Mouse (Mus musculus): ENCODE results near the gene Ncln. TPM values are rescaled to one million over a fixed set of nuclear protein-coding genes. Genes with fewer than 3 reads are reported as not detected.

The Ncln gene
- polyA plus RNA-seq, 1 experiment from 2014 or later: 43.6 TPM

GRCm38 (mm10) chr10:81460471-81460870, 35.7 kb downstream of the Ncln start:
- Histone ChIP-seq H3K4me2 (peak overlapping the region; percentile 18; the same call in 1 of the 2 replicates), H3K4me1 (replicated peaks) (peaks cover 15% of the 10 kb centered on the region), H3K9me3 (replicated peaks) (no peaks in the 10 kb centered on the region), H3K9ac (no peak overlapping the region), H3K36me3 (no peaks in the 10 kb centered on the region), H3K27me3 (peaks cover 97% of the 10 kb centered on the region), H3K4me3 (0 out of 2 replicates have a peak overlapping the region, but pooled peaks have one; percentile 4), H3K27ac (no peak overlapping the region)
- 20% methylated on average over 20 of the region's 20 CpGs for WGBS
- ATAC-seq (replicated peaks; ENCODE audit: insufficient number of reproducible peaks, insufficient read depth, low FRiP score, low read depth): no peak

- H3K9ac ChIP-seq: no peak overlapping the region
- H3K9me3 ChIP-seq (replicated peaks): no peaks in the 10 kb centered on the region
- H3K36me3 ChIP-seq: no peaks in the 10 kb centered on the region
- H3K4me1 ChIP-seq (replicated peaks): peaks cover 13% of the 10 kb centered on the region
- H3K4me2 ChIP-seq: no peak overlapping the region
- no peak overlapping the region for H3K27ac ChIP-seq
- H3K27me3 ChIP-seq: peaks cover 97% of the 10 kb centered on the region
- 69% methylated on average over 21 of the region's 21 CpGs for WGBS
- H3K4me3 ChIP-seq: no peak overlapping the region
- ATAC-seq (replicated peaks; ENCODE audit: insufficient number of reproducible peaks, insufficient read depth, low FRiP score, low read depth): no peak
Observed at GRCm38 (mm10) chr10:81459399-81459798, 36.8 kb downstream of the Ncln start.

- Histone ChIP-seq H3K36me3 (no peaks in the 10 kb centered on the region), H3K27me3 (peaks cover 97% of the 10 kb centered on the region), H3K9ac (no peak overlapping the region), H3K4me1 (replicated peaks) (peaks cover 9% of the 10 kb centered on the region), H3K4me2 (no peak overlapping the region), H3K9me3 (replicated peaks) (no peaks in the 10 kb centered on the region), H3K27ac (no peak overlapping the region), H3K4me3 (no peak overlapping the region)
- ATAC-seq (replicated peaks; ENCODE audit: insufficient number of reproducible peaks, insufficient read depth, low FRiP score, low read depth): no peak
- whole genome bisulfite sequencing: 75% methylated on average over 6 of the region's 6 CpGs
Observed at GRCm38 (mm10) chr10:81458267-81458666, 37.9 kb downstream of the Ncln start.

- no peak overlapping the region for H3K9ac ChIP-seq
- H3K9me3 ChIP-seq (replicated peaks): no peaks in the 10 kb centered on the region
- no peak overlapping the region for H3K27ac ChIP-seq
- H3K27me3 ChIP-seq: peaks cover 97% of the 10 kb centered on the region
- H3K36me3 ChIP-seq: no peaks in the 10 kb centered on the region
- peaks cover 14% of the 10 kb centered on the region for H3K4me1 ChIP-seq (replicated peaks)
- H3K4me3 ChIP-seq: no peak overlapping the region
- ATAC-seq (replicated peaks; ENCODE audit: insufficient number of reproducible peaks, insufficient read depth, low FRiP score, low read depth): no peak
- H3K4me2 ChIP-seq: no peak overlapping the region
- 82% methylated on average over 8 of the region's 8 CpGs for WGBS
Observed at GRCm38 (mm10) chr10:81457624-81458023, 38.6 kb downstream of the Ncln start.

GRCm38 (mm10) chr10:81456983-81457563, 39.1 kb downstream of the Ncln start:
- no peak for ATAC-seq (replicated peaks; ENCODE audit: insufficient number of reproducible peaks, insufficient read depth, low FRiP score, low read depth)
- no peaks in the 10 kb centered on the region for H3K36me3 ChIP-seq
- H3K4me2 ChIP-seq: no peak overlapping the region
- peaks cover 19% of the 10 kb centered on the region for H3K4me1 ChIP-seq (replicated peaks)
- peaks cover 97% of the 10 kb centered on the region for H3K27me3 ChIP-seq
- H3K9ac ChIP-seq: no peak overlapping the region
- 34% methylated on average over 12 of the region's 12 CpGs for WGBS
- no peak overlapping the region for H3K27ac ChIP-seq
- H3K4me3 ChIP-seq: no peak overlapping the region
- H3K9me3 ChIP-seq (replicated peaks): no peaks in the 10 kb centered on the region

- Histone ChIP-seq H3K4me3 (no peak within 1 kb of the TSS), H3K4me2 (no peak within 1 kb of the TSS), H3K27ac (no peak within 1 kb of the TSS), H3K27me3 (peaks cover 97% of the 10 kb centered on the region), H3K4me1 (replicated peaks) (peaks cover 13% of the 10 kb centered on the region), H3K36me3 (no peaks in the 10 kb centered on the region), H3K9ac (no peak within 1 kb of the TSS), H3K9me3 (replicated peaks) (no peaks in the 10 kb centered on the region)
- WGBS: 54% methylated on average over 28 of the region's 28 CpGs
- ATAC-seq (replicated peaks; ENCODE audit: insufficient number of reproducible peaks, insufficient read depth, low FRiP score, low read depth): no peak
Observed at GRCm38 (mm10) chr10:81455181-81455895, 40.9 kb downstream of the Ncln start, which contains the start of gene Nfic. Gene Nfic (minus strand): TSS chr10:81455635.

GRCm38 (mm10) chr10:81454106-81454505, 42.1 kb downstream of the Ncln start:
- Histone ChIP-seq H3K36me3 (no peaks in the 10 kb centered on the region), H3K4me2 (no peak overlapping the region), H3K9me3 (replicated peaks) (no peaks in the 10 kb centered on the region), H3K4me1 (replicated peaks) (peaks cover 11% of the 10 kb centered on the region), H3K27ac (no peak overlapping the region), H3K27me3 (peaks cover 88% of the 10 kb centered on the region), H3K4me3 (no peak overlapping the region), H3K9ac (no peak overlapping the region)
- ATAC-seq (replicated peaks; ENCODE audit: insufficient number of reproducible peaks, insufficient read depth, low FRiP score, low read depth): no peak
- WGBS: 70% methylated on average over 2 of the region's 2 CpGs

- H3K36me3 ChIP-seq: no peaks in the 10 kb centered on the region
- H3K9ac ChIP-seq: no peak overlapping the region
- no peaks in the 10 kb centered on the region for H3K9me3 ChIP-seq (replicated peaks)
- peak overlapping the region; percentile 8; the same call in 1 of the 2 replicates for H3K4me3 ChIP-seq
- no peak overlapping the region for H3K27ac ChIP-seq
- peaks cover 83% of the 10 kb centered on the region for H3K27me3 ChIP-seq
- H3K4me2 ChIP-seq: 0 out of 2 replicates have a peak overlapping the region, but pooled peaks have one; percentile 1
- 7% methylated on average over 14 of the region's 14 CpGs for WGBS
- H3K4me1 ChIP-seq (replicated peaks): peaks cover 11% of the 10 kb centered on the region
- no peak for ATAC-seq (replicated peaks; ENCODE audit: insufficient number of reproducible peaks, insufficient read depth, low FRiP score, low read depth)
Observed at GRCm38 (mm10) chr10:81452947-81453288, 43.3 kb downstream of the Ncln start.

GRCm38 (mm10) chr10:81452237-81452946, 43.8 kb downstream of the Ncln start:
- Histone ChIP-seq H3K27ac (no peak overlapping the region), H3K27me3 (peaks cover 78% of the 10 kb centered on the region), H3K4me3 (peak overlapping the region; percentile 8; the same call in 1 of the 2 replicates), H3K4me1 (replicated peaks) (peaks cover 11% of the 10 kb centered on the region), H3K9me3 (replicated peaks) (no peaks in the 10 kb centered on the region), H3K9ac (0 out of 2 replicates have a peak overlapping the region, but pooled peaks have one; percentile 14), H3K4me2 (0 out of 2 replicates have a peak overlapping the region, but pooled peaks have one; percentile 1), H3K36me3 (no peaks in the 10 kb centered on the region)
- no peak for ATAC-seq (replicated peaks; ENCODE audit: insufficient number of reproducible peaks, insufficient read depth, low FRiP score, low read depth)
- 8% methylated on average over 36 of the region's 36 CpGs for WGBS

GRCm38 (mm10) chr10:81451365-81451745, 44.8 kb downstream of the Ncln start:
- ATAC-seq (replicated peaks; ENCODE audit: insufficient number of reproducible peaks, insufficient read depth, low FRiP score, low read depth): no peak
- H3K4me3 ChIP-seq: no peak overlapping the region
- no peak overlapping the region for H3K9ac ChIP-seq
- H3K27me3 ChIP-seq: peaks cover 68% of the 10 kb centered on the region
- H3K4me2 ChIP-seq: no peak overlapping the region
- peaks cover 11% of the 10 kb centered on the region for H3K4me1 ChIP-seq (replicated peaks)
- no peaks in the 10 kb centered on the region for H3K36me3 ChIP-seq
- 41% methylated on average over 6 of the region's 6 CpGs for WGBS
- no peak overlapping the region for H3K27ac ChIP-seq
- no peaks in the 10 kb centered on the region for H3K9me3 ChIP-seq (replicated peaks)

- no peak overlapping the region for H3K4me3 ChIP-seq
- WGBS: 55% methylated on average over 9 of the region's 9 CpGs
- H3K27ac ChIP-seq: no peak overlapping the region
- H3K9ac ChIP-seq: no peak overlapping the region
- no peak overlapping the region for H3K4me2 ChIP-seq
- no peaks in the 10 kb centered on the region for H3K9me3 ChIP-seq (replicated peaks)
- no peaks in the 10 kb centered on the region for H3K36me3 ChIP-seq
- H3K27me3 ChIP-seq: peaks cover 63% of the 10 kb centered on the region
- H3K4me1 ChIP-seq (replicated peaks): peaks cover 11% of the 10 kb centered on the region
- ATAC-seq (replicated peaks; ENCODE audit: insufficient number of reproducible peaks, insufficient read depth, low FRiP score, low read depth): no peak
Observed at GRCm38 (mm10) chr10:81450641-81451364, 45.4 kb downstream of the Ncln start.

All from heart, embryonic 15.5 days (tissue).